Mouse (Mus musculus) C2C12 (cell line): Measurements from ENCODE around the gene Mdfi.

Source experiments
- CEBPB ChIP-seq: IDR thresholded peaks from one replicate; pipeline ENCODE4 v1.6.1; 2011; ENCODE audit warnings: low read depth, mild to moderate bottlenecking, control low read depth, moderate library complexity
- CTCF ChIP-seq: IDR thresholded peaks from one replicate; pipeline ENCODE4 v1.5.1; 2011; ENCODE audit not compliant: control insufficient read depth, insufficient read depth, insufficient read length
- MAX ChIP-seq: IDR thresholded peaks from one replicate; pipeline ENCODE4 v1.6.1; 2011; ENCODE audit warnings: mild to moderate bottlenecking, control low read depth
- MYOD1 ChIP-seq: IDR thresholded peaks from one replicate; pipeline ENCODE4 v1.6.1; 2011; ENCODE audit warnings: low read depth; ENCODE audit not compliant: control insufficient read depth, insufficient read length
- MYOG ChIP-seq: IDR thresholded peaks from one replicate; pipeline ENCODE4 v1.6.1; 2011; ENCODE audit not compliant: control insufficient read depth, insufficient read length; ENCODE audit errors: extremely low read depth
- USF1 ChIP-seq: IDR thresholded peaks from one replicate; pipeline ENCODE4 v1.6.1; 2011; ENCODE audit warnings: low read depth, mild to moderate bottlenecking, control low read depth, moderate library complexity

- TF ChIP-seq USF1 (no peak), CTCF (no peak), MAX (no peak), CEBPB (no peak), MYOG (no peak), MYOD1 (no peak)
Measured at GRCm38 (mm10) chr17:47796968-47797367, 37.5 kb downstream of the Mdfi start.
